Mouse (Mus musculus) limb, embryonic 10.5 days (tissue): ENCODE measurements around the gene Islr2. TPM values are rescaled to one million over a fixed set of nuclear protein-coding genes. Genes with fewer than 3 reads are reported as not detected.

Source experiments
- DNase-seq: peaks from one replicate; pipeline ENCODE4 v3.0.0-alpha.2; 2017; ENCODE audit warnings: low spot score
- H3K27ac ChIP-seq: fragments of 300-500 bp; sonication (generic); 2 replicates; pipeline ENCODE4 v1.5.1; 2016; ENCODE audit warnings: mild to moderate bottlenecking
- H3K27me3 ChIP-seq: fragments of 300-500 bp; sonication (generic); 2 replicates; pipeline ENCODE4 v1.6.1; 2016; ENCODE audit warnings: low read depth, mild to moderate bottlenecking; ENCODE audit not compliant: poor library complexity, severe bottlenecking
- H3K36me3 ChIP-seq: fragments of 300-500 bp; sonication (generic); 2 replicates; pipeline ENCODE4 v1.6.1; 2016; ENCODE audit warnings: mild to moderate bottlenecking, moderate library complexity
- H3K4me1 ChIP-seq: fragments of 300-500 bp; sonication (generic); 2 replicates; pipeline ENCODE4 v1.6.1; 2016
- H3K4me3 ChIP-seq: fragments of 300-500 bp; sonication (generic); 2 replicates; pipeline ENCODE4 v1.5.1; 2016; ENCODE audit warnings: mild to moderate bottlenecking, moderate library complexity
- H3K9me3 ChIP-seq: fragments of 300-500 bp; sonication (generic); replicated peaks from 2 replicates; pipeline ENCODE4 v1.6.1; 2016; ENCODE audit warnings: mild to moderate bottlenecking
- WGBS: fragments of 180-500 bp; shearing (Covaris S2); methylation state at CpG from one replicate; pipeline ENCODE4 v1.1.7; 2016; 5-methylcytosine and 5-hydroxymethylcytosine counted together
- polyA plus RNA-seq: library from polyadenylated mRNA; unstranded; fragments of >200 nt; fragmentation: Nextera tagmentation; extraction: Ambion mirVana; gene quantifications from 2 replicates; pipeline ENCODE4 v1.2.1, GENCODE M21; 2016

Gene Islr2
- polyA plus RNA-seq, 1 experiment from 2014 or later, result 0.11 TPM

GRCm38 (mm10) chr9:58169426-58169825 is 34.7 kb downstream of the Islr2 start:
- no peaks in the 10 kb centered on the region for H3K36me3 ChIP-seq
- 83% methylated on average over 6 of the region's 6 CpGs for WGBS
- H3K4me3 ChIP-seq, result no peak overlapping the region
- DNase-seq, result no peak
- H3K27ac ChIP-seq, result no peak overlapping the region
- H3K27me3 ChIP-seq, result no peaks in the 10 kb centered on the region
- peaks cover 9% of the 10 kb centered on the region for H3K4me1 ChIP-seq
- no peaks in the 10 kb centered on the region for H3K9me3 ChIP-seq

GRCm38 (mm10) chr9:58168880-58169279 is 35.2 kb downstream of the Islr2 start:
- peaks cover 8% of the 10 kb centered on the region for H3K4me1 ChIP-seq
- H3K27ac ChIP-seq, result peak overlapping the region; percentile 42; the same call in 1 of the 2 replicates
- no peaks in the 10 kb centered on the region for H3K27me3 ChIP-seq
- 81% methylated on average over 3 of the region's 3 CpGs for WGBS
- H3K9me3 ChIP-seq, result no peaks in the 10 kb centered on the region
- no peaks in the 10 kb centered on the region for H3K36me3 ChIP-seq
- DNase-seq, result no peak
- no peak overlapping the region for H3K4me3 ChIP-seq

- Histone ChIP-seq H3K27me3 (no peaks in the 10 kb centered on the region), H3K4me1 (peaks cover 16% of the 10 kb centered on the region), H3K36me3 (no peaks in the 10 kb centered on the region), H3K9me3 (no peaks in the 10 kb centered on the region), H3K4me3 (no peak overlapping the region), H3K27ac (no peak overlapping the region)
- no peak for DNase-seq
- 83% methylated on average over 1 of the region's 1 CpGs for WGBS
These were observed 38.3 kb downstream of the Islr2 start for GRCm38 (mm10) chr9:58165779-58166178.

- WGBS, result 80% methylated on average over 5 of the region's 5 CpGs
- 0 out of 2 replicates have a peak overlapping the region, but pooled peaks have one; percentile 42 for H3K27ac ChIP-seq
- DNase-seq, result no peak
These were observed 41.0 kb downstream of the Islr2 start for GRCm38 (mm10) chr9:58163146-58163545.

GRCm38 (mm10) chr9:58162173-58162572 is 41.9 kb downstream of the Islr2 start:
- DNase-seq, result no peak
- Histone ChIP-seq H3K36me3 (no peaks in the 10 kb centered on the region), H3K9me3 (no peaks in the 10 kb centered on the region), H3K4me1 (peaks cover 41% of the 10 kb centered on the region), H3K27ac (0 out of 2 replicates have a peak overlapping the region, but pooled peaks have one; percentile 42), H3K4me3 (no peak overlapping the region), H3K27me3 (no peaks in the 10 kb centered on the region)
- 88% methylated on average over 3 of the region's 3 CpGs for WGBS

More at GRCm38 (mm10) chr9:58163146-58163545, 41.0 kb downstream of the Islr2 start:
- Histone ChIP-seq H3K27me3 (no peaks in the 10 kb centered on the region), H3K9me3 (no peaks in the 10 kb centered on the region), H3K36me3 (no peaks in the 10 kb centered on the region), H3K4me1 (peaks cover 32% of the 10 kb centered on the region), H3K4me3 (no peak overlapping the region)

GRCm38 (mm10) chr9:58160315-58160714 is 43.8 kb downstream of the Islr2 start:
- Histone ChIP-seq H3K4me3 (no peak overlapping the region), H3K36me3 (0 out of 2 replicates have a peak, but pooled peaks cover 3% of the 10 kb centered on the region), H3K27me3 (no peaks in the 10 kb centered on the region), H3K4me1 (peaks cover 53% of the 10 kb centered on the region), H3K27ac (peak overlapping the region; percentile 92), H3K9me3 (no peaks in the 10 kb centered on the region)
- WGBS, result 84% methylated on average over 5 of the region's 5 CpGs
- no peak for DNase-seq

- DNase-seq, result no peak
These were observed 44.3 kb downstream of the Islr2 start for GRCm38 (mm10) chr9:58159855-58160254.

GRCm38 (mm10) chr9:58158541-58159311 is 45.4 kb downstream of the Islr2 start:
- Histone ChIP-seq H3K36me3 (peaks cover 18% of the 10 kb centered on the region), H3K27me3 (no peaks in the 10 kb centered on the region), H3K4me1 (peaks cover 59% of the 10 kb centered on the region), H3K27ac (peak overlapping the region; percentile 92), H3K9me3 (no peaks in the 10 kb centered on the region), H3K4me3 (peak overlapping the region; percentile 42)
- WGBS, result 29% methylated on average over 7 of the region's 7 CpGs
- peak; percentile 64 for DNase-seq

More at GRCm38 (mm10) chr9:58159855-58160254, 44.3 kb downstream of the Islr2 start:
- Histone ChIP-seq H3K4me3 (no peak overlapping the region), H3K9me3 (no peaks in the 10 kb centered on the region), H3K27ac (peak overlapping the region; percentile 92), H3K36me3 (0 out of 2 replicates have a peak, but pooled peaks cover 8% of the 10 kb centered on the region), H3K4me1 (peaks cover 58% of the 10 kb centered on the region), H3K27me3 (no peaks in the 10 kb centered on the region)
- WGBS, result 74% methylated on average over 4 of the region's 4 CpGs

GRCm38 (mm10) chr9:58157838-58158237 is 46.3 kb downstream of the Islr2 start:
- H3K9me3 ChIP-seq, result no peaks in the 10 kb centered on the region

GRCm38 (mm10) chr9:58156819-58157560 is 47.1 kb downstream of the Islr2 start:
- H3K27ac ChIP-seq, result peak overlapping the region; percentile 92
- peaks cover 35% of the 10 kb centered on the region for H3K36me3 ChIP-seq
- H3K27me3 ChIP-seq, result no peaks in the 10 kb centered on the region
- H3K9me3 ChIP-seq, result no peaks in the 10 kb centered on the region
- H3K4me3 ChIP-seq, result peak overlapping the region; percentile 42; the same call in 1 of the 2 replicates
- H3K4me1 ChIP-seq, result peaks cover 59% of the 10 kb centered on the region
- no peak for DNase-seq
- WGBS, result 89% methylated on average over 22 of the region's 22 CpGs

More at GRCm38 (mm10) chr9:58157838-58158237, 46.3 kb downstream of the Islr2 start:
- WGBS, result 89% methylated on average over 13 of the region's 13 CpGs
- Histone ChIP-seq H3K4me3 (peak overlapping the region; percentile 42), H3K4me1 (peaks cover 62% of the 10 kb centered on the region), H3K36me3 (peaks cover 27% of the 10 kb centered on the region), H3K27ac (peak overlapping the region; percentile 92), H3K27me3 (no peaks in the 10 kb centered on the region)
- DNase-seq, result no peak

- Histone ChIP-seq H3K9me3 (no peaks in the 10 kb centered on the region), H3K27ac (0 out of 2 replicates have a peak overlapping the region, but pooled peaks have one; percentile 1), H3K4me3 (no peak overlapping the region), H3K36me3 (peaks cover 51% of the 10 kb centered on the region), H3K4me1 (peaks cover 59% of the 10 kb centered on the region), H3K27me3 (no peaks in the 10 kb centered on the region)
- 68% methylated on average over 3 of the region's 3 CpGs for WGBS
- DNase-seq, result no peak
These were observed 48.8 kb downstream of the Islr2 start for GRCm38 (mm10) chr9:58155366-58155765.

GRCm38 (mm10) chr9:58153095-58153494 is 51.0 kb downstream of the Islr2 start:
- H3K27ac ChIP-seq, result peak overlapping the region; percentile 30; the same call in 1 of the 2 replicates
- H3K27me3 ChIP-seq, result no peaks in the 10 kb centered on the region
- no peak overlapping the region for H3K4me3 ChIP-seq
- no peak for DNase-seq
- H3K9me3 ChIP-seq, result no peaks in the 10 kb centered on the region
- peaks cover 74% of the 10 kb centered on the region for H3K36me3 ChIP-seq
- H3K4me1 ChIP-seq, result peaks cover 44% of the 10 kb centered on the region
- WGBS, result 81% methylated on average over 3 of the region's 3 CpGs
